Mouse (Mus musculus) cortical plate, adult 2 months (tissue): Measurements from ENCODE around the gene Mrpl34. TPM values are rescaled to one million over a fixed set of nuclear protein-coding genes. Genes with fewer than 3 reads are reported as not detected.

Experiments used
- H3K27ac ChIP-seq: fragments of 200-500 bp; 2 replicates; pipeline ENCODE4 v1.5.1; 2012; ENCODE audit warnings: low read length, control low read depth, inconsistent platforms; ENCODE audit not compliant: insufficient read depth
- H3K4me1 ChIP-seq: fragments of 200-500 bp; 2 replicates; pipeline ENCODE4 v1.6.1; 2011; ENCODE audit warnings: low read length; ENCODE audit not compliant: control insufficient read depth, insufficient read depth
- H3K4me3 ChIP-seq: fragments of 200-500 bp; 2 replicates; pipeline ENCODE4 v1.5.1; 2011; ENCODE audit warnings: mild to moderate bottlenecking, low read length, control low read depth; ENCODE audit not compliant: insufficient read depth
- CTCF ChIP-seq: fragments of 200-500 bp; IDR thresholded peaks from 2 replicates; pipeline ENCODE4 v1.5.1; 2011; ENCODE audit warnings: mild to moderate bottlenecking, control low read depth, low read length; ENCODE audit not compliant: insufficient read depth; ENCODE audit errors: extremely low read depth
- POLR2A ChIP-seq: fragments of 200-500 bp; IDR thresholded peaks from 2 replicates; pipeline ENCODE4 v1.6.1; 2011; ENCODE audit warnings: mild to moderate bottlenecking, low read length, control low read depth; ENCODE audit not compliant: insufficient read depth; ENCODE audit errors: extremely low read depth
- polyA plus RNA-seq: library from polyadenylated mRNA; depleted of rRNA; stranded (reverse); fragments of >200 nt; gene quantifications from 2 replicates; pipeline ENCODE4 v1.2.3, GENCODE M21; 2012

The Mrpl34 gene
- polyA plus RNA-seq, 1 experiment, result 47.8 TPM

GRCm38 (mm10) chr8:71474785-71475701 lies 10.3 kb downstream of the Mrpl34 start:
- Histone ChIP-seq H3K27ac (no peak overlapping the region), H3K4me1 (peaks cover 2% of the 10 kb centered on the region; the same call in 1 of the 2 replicates)
- 0 out of 2 replicates have a peak, but pooled peaks have one; percentile 14 for TF ChIP-seq POLR2A
- TF ChIP-seq CTCF, result no peak

GRCm38 (mm10) chr8:71475702-71476075 lies 10.9 kb downstream of the Mrpl34 start:
- TF ChIP-seq POLR2A, result no peak
- no peak for TF ChIP-seq CTCF
- no peaks in the 10 kb centered on the region for H3K4me1 ChIP-seq
- H3K27ac ChIP-seq, result 0 out of 2 replicates have a peak overlapping the region, but pooled peaks have one; percentile 97
- H3K4me3 ChIP-seq, result peak overlapping the region; percentile 41; the same call in 1 of the 2 replicates

More at GRCm38 (mm10) chr8:71474785-71475701, 10.3 kb downstream of the Mrpl34 start:
- no peak overlapping the region for H3K4me3 ChIP-seq

- TF ChIP-seq CTCF (no peak), POLR2A (no peak)
- no peaks in the 10 kb centered on the region for H3K4me1 ChIP-seq
Observed at GRCm38 (mm10) chr8:71476099-71476940, 11.6 kb downstream of the Mrpl34 start.

GRCm38 (mm10) chr8:71477196-71477845 lies 12.6 kb downstream of the Mrpl34 start:
- Histone ChIP-seq H3K4me3 (no peak overlapping the region; the same call in 1 of the 2 replicates), H3K27ac (no peak overlapping the region), H3K4me1 (no peaks in the 10 kb centered on the region)
- TF ChIP-seq POLR2A, result no peak
- peak; percentile 41; the same call in 1 of the 2 replicates for TF ChIP-seq CTCF

More at GRCm38 (mm10) chr8:71476099-71476940, 11.6 kb downstream of the Mrpl34 start:
- H3K4me3 ChIP-seq, result peak overlapping the region; percentile 41
- peak overlapping the region; percentile 97 for H3K27ac ChIP-seq

GRCm38 (mm10) chr8:71478943-71479342 lies 14.2 kb downstream of the Mrpl34 start:
- no peaks in the 10 kb centered on the region for H3K4me1 ChIP-seq
- H3K4me3 ChIP-seq, result no peak overlapping the region
- TF ChIP-seq CTCF (no peak), POLR2A (no peak)
- no peak overlapping the region for H3K27ac ChIP-seq

GRCm38 (mm10) chr8:71483932-71484331 lies 19.2 kb downstream of the Mrpl34 start:
- H3K4me1 ChIP-seq, result no peaks in the 10 kb centered on the region
- no peak overlapping the region for H3K27ac ChIP-seq
- TF ChIP-seq POLR2A (no peak), CTCF (no peak)
- H3K4me3 ChIP-seq, result no peak overlapping the region

GRCm38 (mm10) chr8:71484736-71485135 lies 20.0 kb downstream of the Mrpl34 start:
- TF ChIP-seq POLR2A, result no peak
- TF ChIP-seq CTCF, result no peak
- H3K4me3 ChIP-seq, result peak overlapping the region; percentile 88; the same call in 1 of the 2 replicates
- H3K27ac ChIP-seq, result no peak overlapping the region
- peaks cover 5% of the 10 kb centered on the region; the same call in 1 of the 2 replicates for H3K4me1 ChIP-seq

- H3K4me3 ChIP-seq, result peak within 1 kb of the TSS; percentile 88
- peak; percentile 47; the same call in 1 of the 2 replicates for TF ChIP-seq POLR2A
- TF ChIP-seq CTCF, result no peak
- peaks cover 5% of the 10 kb centered on the region; the same call in 1 of the 2 replicates for H3K4me1 ChIP-seq
- H3K27ac ChIP-seq, result peak within 1 kb of the TSS; percentile 88; the same call in 1 of the 2 replicates
Observed at GRCm38 (mm10) chr8:71485142-71486135, 20.7 kb downstream of the Mrpl34 start, which contains the start of gene Ano8. TSS of gene Ano8 (minus strand) at chr8:71485963.
